Mouse (Mus musculus) midbrain, postnatal 0 days (tissue): Measurements from ENCODE around the gene Ostm1. TPM values are rescaled to one million over a fixed set of nuclear protein-coding genes. Genes with fewer than 3 reads are reported as not detected.

Source experiments
- ATAC-seq: fragments of 200-750 bp; cut with Nextera tagmentation; 2 replicates; pipeline ENCODE4 v1.8.0; 2017; ENCODE audit warnings: moderate number of reproducible peaks, mild to moderate bottlenecking, moderate TSS enrichment, moderate library complexity; ENCODE audit not compliant: low FRiP score
- DNase-seq: peaks from one replicate; pipeline ENCODE4 v3.0.0-alpha.2; 2015; ENCODE audit warnings: low spot score
- H3K27ac ChIP-seq: fragments of 300-500 bp; sonication (generic); 2 replicates; pipeline ENCODE4 v1.5.1; 2014; ENCODE audit warnings: low read depth, mild to moderate bottlenecking, low read length, mixed read lengths
- H3K27me3 ChIP-seq: fragments of 300-500 bp; sonication (generic); 2 replicates; pipeline ENCODE4 v1.6.1; 2014; ENCODE audit warnings: low read length, control low read depth, mixed read lengths; ENCODE audit not compliant: insufficient read depth
- H3K36me3 ChIP-seq: fragments of 300-500 bp; sonication (generic); 2 replicates; pipeline ENCODE4 v1.6.1; 2014; ENCODE audit warnings: low read length, control low read depth, mixed read lengths; ENCODE audit not compliant: insufficient read depth
- H3K4me1 ChIP-seq: fragments of 300-500 bp; sonication (generic); 2 replicates; pipeline ENCODE4 v1.6.1; 2014; ENCODE audit warnings: mild to moderate bottlenecking, control low read depth, antibody characterized with exemption, low read length, mixed read lengths; ENCODE audit not compliant: insufficient read depth
- H3K4me2 ChIP-seq: fragments of 300-500 bp; sonication (generic); 2 replicates; pipeline ENCODE4 v1.6.1; 2014; ENCODE audit warnings: low read depth, mild to moderate bottlenecking, low read length, mixed read lengths; ENCODE audit not compliant: poor library complexity, severe bottlenecking
- H3K4me3 ChIP-seq: fragments of 300-500 bp; sonication (generic); 2 replicates; pipeline ENCODE4 v1.5.1; 2014; ENCODE audit warnings: low read depth, mild to moderate bottlenecking, low read length, moderate library complexity
- H3K9ac ChIP-seq: fragments of 300-500 bp; sonication (generic); replicated peaks from 2 replicates; pipeline ENCODE4 v1.6.1; 2014; ENCODE audit warnings: mild to moderate bottlenecking, low read length, moderate library complexity, mixed read lengths; ENCODE audit not compliant: poor library complexity, severe bottlenecking
- H3K9me3 ChIP-seq: fragments of 300-500 bp; sonication (generic); 2 replicates; pipeline ENCODE4 v1.6.1; 2016; ENCODE audit warnings: low read length, control low read depth
- CTCF ChIP-seq: IDR thresholded peaks from 2 replicates; pipeline ENCODE4 v1.5.1; 2016; ENCODE audit warnings: antibody characterized with exemption, mild to moderate bottlenecking
- WGBS: fragments of 180-500 bp; shearing (Covaris S2); extraction: QIAGEN DNeasy Blood & Tissue Kit; methylation state at CpG from one replicate; pipeline ENCODE4 v1.1.7; 2014; 5-methylcytosine and 5-hydroxymethylcytosine counted together
- polyA plus RNA-seq: library from polyadenylated mRNA; unstranded; fragments of >200 nt; fragmentation: Nextera tagmentation; extraction: Ambion mirVana; gene quantifications from 2 replicates; pipeline ENCODE4 v1.2.1, GENCODE M21; 2015
- total RNA-seq: library from RNA; depleted of rRNA; stranded (reverse); fragments of >200 nt; gene quantifications from 2 replicates; pipeline ENCODE4 v1.2.3, GENCODE M21; 2014

The Ostm1 gene
- total and polyA plus RNA-seq, 2 experiments from 2014 or later: 40.0 to 46.6 TPM

DNA sequence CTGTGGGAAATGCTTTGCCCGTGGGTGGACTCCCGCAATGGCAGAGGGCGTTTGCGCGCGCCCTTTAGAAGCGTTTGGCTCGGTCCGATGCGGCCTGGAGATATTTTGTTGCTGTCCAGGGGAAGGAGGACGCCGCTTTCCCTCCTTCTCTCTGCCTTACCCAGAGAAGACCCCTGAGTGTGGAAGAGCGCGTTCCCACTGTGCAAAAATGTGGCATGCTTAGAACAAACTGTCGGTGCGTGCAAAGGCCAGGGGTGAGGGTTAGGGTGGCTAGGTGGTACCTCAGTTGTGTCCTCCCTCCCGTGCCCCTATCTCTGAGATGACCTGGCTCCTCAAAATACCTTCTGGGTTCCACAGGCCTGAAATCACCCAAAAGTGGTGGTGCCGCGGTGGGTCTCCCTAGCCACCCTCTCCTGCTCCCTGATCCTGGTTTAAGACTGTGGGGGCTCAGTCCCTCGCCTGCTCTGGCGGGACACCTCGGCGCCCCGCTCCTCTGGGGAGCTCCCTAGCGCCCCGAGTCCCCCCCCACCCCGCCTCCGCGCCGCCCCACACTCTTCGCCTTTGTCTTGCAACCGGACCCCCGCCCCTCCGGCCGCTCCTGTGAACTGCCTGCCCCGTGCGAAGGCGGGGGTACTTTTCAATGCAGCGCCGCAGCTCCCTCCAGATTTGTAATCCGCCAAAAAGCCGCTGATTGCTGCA lies 48.3 kb downstream of the Ostm1 start:
- Histone ChIP-seq H3K4me2 (peak overlapping the region; percentile 35), H3K4me1 (0 out of 2 replicates have a peak, but pooled peaks cover 3% of the 10 kb centered on the region), H3K27ac (no peak overlapping the region), H3K9ac (no peak overlapping the region), H3K27me3 (peaks cover 57% of the 10 kb centered on the region), H3K9me3 (no peaks in the 10 kb centered on the region), H3K36me3 (no peaks in the 10 kb centered on the region), H3K4me3 (peak overlapping the region; percentile 21; the same call in 1 of the 2 replicates)
- WGBS: 1% methylated on average over 42 of the region's 42 CpGs
- ATAC-seq: no peak
- DNase-seq: no peak
- TF ChIP-seq CTCF: no peak

DNA sequence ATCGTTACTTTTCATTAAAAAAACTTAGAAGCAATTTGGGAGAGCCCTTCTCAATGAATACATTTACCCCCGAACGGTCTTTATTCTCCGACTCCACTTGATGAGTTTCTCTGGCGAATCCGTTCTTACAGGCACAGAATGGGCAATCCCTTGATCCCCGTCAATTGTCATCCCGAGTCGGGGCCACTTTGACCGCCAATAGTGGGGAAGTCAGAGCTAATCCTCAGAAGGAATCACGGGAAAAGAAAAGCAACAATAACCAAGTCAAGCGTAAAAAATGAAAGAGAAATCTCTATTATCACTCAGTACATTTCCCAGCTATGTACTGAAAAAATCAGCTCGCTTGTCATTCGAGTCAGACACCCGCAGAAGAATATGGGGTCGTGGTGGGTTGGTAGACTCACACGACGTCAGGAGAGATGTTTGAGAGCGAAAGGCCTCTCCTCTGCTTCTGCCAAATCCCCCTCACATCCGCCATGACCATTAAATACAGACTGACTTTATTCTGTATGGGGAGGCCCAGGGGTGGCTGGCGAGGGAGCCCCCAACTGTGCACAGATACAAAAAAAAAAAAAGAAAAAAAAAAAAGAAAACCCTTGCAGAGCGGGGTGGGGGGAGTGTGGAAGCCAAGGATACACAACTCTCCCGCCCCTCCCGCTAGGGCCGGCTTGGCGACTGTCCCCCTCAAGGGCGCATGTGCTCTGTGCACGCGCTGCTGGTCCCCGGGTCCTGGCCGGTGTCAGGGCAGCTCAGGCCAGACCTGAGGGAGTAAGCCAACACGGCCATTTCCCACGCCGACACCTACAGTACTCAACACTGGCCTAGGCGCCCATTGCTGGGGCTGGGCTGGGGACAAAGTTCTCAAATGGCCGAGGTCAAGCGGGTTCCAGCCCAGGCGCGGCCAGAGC lies 49.1 kb downstream of the Ostm1 start:
- peaks cover 59% of the 10 kb centered on the region for H3K27me3 ChIP-seq
- peak overlapping the region; percentile 21 for H3K4me3 ChIP-seq
- peak overlapping the region; percentile 35 for H3K4me2 ChIP-seq
- WGBS: 2% methylated on average over 38 of the region's 39 CpGs
- no peaks in the 10 kb centered on the region for H3K9me3 ChIP-seq
- no peak for TF ChIP-seq CTCF
- no peak for ATAC-seq
- no peak overlapping the region for H3K27ac ChIP-seq
- 0 out of 2 replicates have a peak, but pooled peaks cover 3% of the 10 kb centered on the region for H3K4me1 ChIP-seq
- no peak overlapping the region for H3K9ac ChIP-seq
- DNase-seq: no peak
- no peaks in the 10 kb centered on the region for H3K36me3 ChIP-seq

DNA sequence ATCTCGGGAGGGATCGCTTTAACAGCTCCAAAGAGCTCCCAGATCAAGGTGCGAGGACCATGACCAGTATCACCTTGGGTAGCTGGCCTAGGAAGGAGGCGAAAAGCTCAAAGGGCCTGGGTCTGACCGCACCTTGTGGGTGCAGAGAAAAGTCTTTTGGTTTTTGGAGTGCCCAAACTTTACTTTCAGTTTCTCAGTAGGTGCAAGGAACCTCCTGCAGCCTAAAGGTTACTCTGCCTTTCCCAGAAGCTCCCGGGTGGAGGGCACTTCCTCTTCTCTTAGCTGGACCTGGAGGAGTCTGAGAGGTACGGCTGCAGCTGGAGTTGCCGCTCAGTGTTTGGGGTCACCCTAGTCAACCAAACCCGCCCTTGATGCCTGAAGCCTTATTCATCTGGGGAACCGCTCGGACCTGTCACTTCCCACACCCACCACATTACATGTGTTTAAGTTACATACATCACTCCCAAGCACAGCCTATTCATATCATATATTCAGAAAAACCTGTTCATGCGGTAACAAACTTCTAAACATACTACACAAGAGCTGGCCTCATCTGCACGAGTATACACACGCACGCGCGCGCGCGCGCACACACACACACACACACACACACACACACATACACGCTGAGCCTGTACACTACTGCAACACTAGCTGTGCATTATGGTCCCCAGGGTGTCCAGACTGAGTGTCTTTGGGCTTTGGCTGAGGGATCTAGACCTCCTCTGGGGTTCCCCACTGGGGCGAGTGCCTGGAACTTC lies 49.9 kb downstream of the Ostm1 start:
- Histone ChIP-seq H3K9ac (no peak overlapping the region), H3K27me3 (peaks cover 57% of the 10 kb centered on the region), H3K4me2 (peak overlapping the region; percentile 35), H3K36me3 (no peaks in the 10 kb centered on the region), H3K4me1 (0 out of 2 replicates have a peak, but pooled peaks cover 3% of the 10 kb centered on the region), H3K4me3 (peak overlapping the region; percentile 15), H3K9me3 (no peaks in the 10 kb centered on the region), H3K27ac (no peak overlapping the region)
- no peak for TF ChIP-seq CTCF
- no peak for DNase-seq
- WGBS: 18% methylated on average over 23 of the region's 23 CpGs
- ATAC-seq: no peak

DNA sequence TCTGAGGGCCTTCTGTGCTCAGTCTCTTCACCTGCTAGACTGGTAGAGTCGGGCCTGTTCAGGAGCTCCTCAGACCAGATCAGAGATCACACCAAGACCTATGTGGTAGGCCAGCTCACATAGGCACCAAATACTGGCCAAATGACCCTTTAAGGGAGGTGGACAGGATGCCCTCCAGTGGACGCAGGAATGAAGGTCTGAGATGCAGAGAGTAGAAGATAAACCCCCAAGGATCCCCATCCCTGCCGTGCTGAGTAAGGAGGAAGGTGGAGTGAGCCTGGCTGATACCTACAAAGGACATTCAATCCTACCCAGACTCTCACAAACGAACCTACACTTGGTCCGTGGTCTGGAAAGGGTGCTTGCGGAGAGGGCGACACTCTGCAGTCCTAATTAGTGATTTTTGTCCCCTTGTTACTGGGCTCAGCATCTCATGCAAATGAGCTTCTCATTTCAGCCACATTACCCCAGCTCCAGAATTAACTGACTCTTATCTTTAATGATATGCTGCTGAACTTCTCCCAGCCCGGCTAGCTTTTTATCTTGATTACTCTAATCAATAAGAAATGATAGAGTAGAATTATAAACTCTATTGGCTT lies 50.6 kb downstream of the Ostm1 start:
- peaks cover 50% of the 10 kb centered on the region for H3K27me3 ChIP-seq
- H3K4me1 ChIP-seq: 0 out of 2 replicates have a peak, but pooled peaks cover 3% of the 10 kb centered on the region
- H3K9me3 ChIP-seq: no peaks in the 10 kb centered on the region
- DNase-seq (no peak), ATAC-seq (no peak)
- no peaks in the 10 kb centered on the region for H3K36me3 ChIP-seq
- H3K9ac ChIP-seq: no peak overlapping the region
- WGBS: 9% methylated on average over 8 of the region's 8 CpGs
- H3K4me2 ChIP-seq: no peak overlapping the region
- peak; percentile 19; the same call in 1 of the 2 replicates for TF ChIP-seq CTCF
- no peak overlapping the region for H3K4me3 ChIP-seq
- no peak overlapping the region for H3K27ac ChIP-seq

DNA sequence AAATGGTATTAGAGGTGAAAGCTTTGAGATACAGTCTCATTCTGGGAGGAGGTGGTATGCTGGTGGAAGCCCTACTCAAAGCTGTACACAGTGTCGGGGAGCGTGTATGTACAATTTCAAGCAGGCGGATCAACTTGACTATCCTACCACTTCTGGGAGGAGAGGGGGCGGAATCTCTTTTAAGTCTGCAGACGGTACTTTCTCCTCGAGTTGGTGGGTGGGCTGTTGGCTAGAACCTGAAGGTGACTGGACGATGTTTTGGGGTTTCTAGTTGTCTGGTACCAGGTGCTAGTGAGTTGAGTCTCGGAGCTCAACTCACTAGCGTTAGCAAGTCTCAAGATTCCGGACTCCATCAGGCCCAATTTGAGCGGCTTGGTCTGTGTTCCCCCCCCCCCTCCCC lies 51.4 kb downstream of the Ostm1 start:
- no peak for TF ChIP-seq CTCF
- Histone ChIP-seq H3K27ac (no peak overlapping the region), H3K9me3 (no peaks in the 10 kb centered on the region), H3K4me2 (no peak overlapping the region), H3K4me3 (no peak overlapping the region), H3K36me3 (no peaks in the 10 kb centered on the region), H3K27me3 (peaks cover 42% of the 10 kb centered on the region), H3K4me1 (0 out of 2 replicates have a peak, but pooled peaks cover 3% of the 10 kb centered on the region), H3K9ac (no peak overlapping the region)
- ATAC-seq (no peak), DNase-seq (no peak)
- 5% methylated on average over 11 of the region's 11 CpGs for WGBS
